Mouse (Mus musculus) NIH3T3 (cell line): ENCODE measurements around the gene Six3.

Experiments
- DNase-seq: peaks from one replicate; pipeline ENCODE4 v3.0.0-alpha.2; 2012; ENCODE audit warnings: low read depth

Gene Six3

GRCm38 (mm10) chr17:85626091-85626860 is 12.9 kb downstream of the Six3 start:
- DNase-seq = no peak

- no peak for DNase-seq
These were observed 14.3 kb downstream of the Six3 start for GRCm38 (mm10) chr17:85627751-85628150.

GRCm38 (mm10) chr17:85628811-85629210 is 15.4 kb downstream of the Six3 start:
- no peak for DNase-seq

- no peak for DNase-seq
These were observed 16.0 kb downstream of the Six3 start for GRCm38 (mm10) chr17:85629396-85629795.

- DNase-seq = no peak
These were observed 17.1 kb downstream of the Six3 start for GRCm38 (mm10) chr17:85630296-85631050.

GRCm38 (mm10) chr17:85631106-85631505 is 17.7 kb downstream of the Six3 start:
- DNase-seq = no peak

- DNase-seq = peak; percentile 90
These were observed 20.2 kb downstream of the Six3 start for GRCm38 (mm10) chr17:85633619-85634018.

- DNase-seq = peak; percentile 21
These were observed 24.5 kb downstream of the Six3 start for GRCm38 (mm10) chr17:85637876-85638275.

- no peak for DNase-seq
These were observed 31.9 kb downstream of the Six3 start for GRCm38 (mm10) chr17:85645312-85645711.

GRCm38 (mm10) chr17:85645718-85646665 is 32.6 kb downstream of the Six3 start:
- no peak for DNase-seq

GRCm38 (mm10) chr17:85660016-85660415 is 46.6 kb downstream of the Six3 start:
- no peak for DNase-seq

GRCm38 (mm10) chr17:85661521-85661920 is 48.1 kb downstream of the Six3 start:
- no peak for DNase-seq

- DNase-seq = no peak
These were observed 50.8 kb downstream of the Six3 start for GRCm38 (mm10) chr17:85664202-85664601.

GRCm38 (mm10) chr17:85664618-85665320 is 51.4 kb downstream of the Six3 start:
- peak; percentile 89 for DNase-seq
